In genomic region chr19:7294098-7294876, GRCm38 (mm10) we compare ENCODE assay signal across 10 mouse cellular contexts. TPM values are rescaled to one million over a fixed set of nuclear protein-coding genes. Genes with fewer than 3 reads are reported as not detected.
DNase-seq lines count a peak whose midpoint lies in the region; ATAC-seq and TF ChIP-seq lines count a peak whose summit lies in the region.
"Had no signal": no experiment of that assay in that cellular context is flagged by ENCODE, and none has a peak within 500 bp of the region (broad histone marks: within the 10 kb centered on the region; RNA-seq: fewer than 3 reads in every experiment).

No protein-coding gene starts in this region.

- no peak overlapping the region for H3K9ac ChIP-seq in heart, embryonic 11.5 days (ENCODE audit: low read depth, low read length)
- no peak overlapping the region for H3K9ac ChIP-seq in neural tube, embryonic 12.5 days
- no peak overlapping the region for H3K9ac ChIP-seq in neural tube, embryonic 15.5 days (replicated peaks)
- peak overlapping the region; percentile 54; the same call in 1 of the 2 replicates for H3K9ac ChIP-seq in stomach, postnatal 0 days (ENCODE audit: low read length)
- H3K9ac ChIP-seq in forebrain, embryonic 14.5 days (ENCODE audit: low read length): no peak overlapping the region
- H3K9ac ChIP-seq: forebrain, embryonic 15.5 days had no signal

- H3K36me3 ChIP-seq in heart, embryonic 11.5 days (ENCODE audit: control insufficient read depth, insufficient read depth, low read length): peaks cover 2% of the 10 kb centered on the region; the same call in 1 of the 2 replicates
- H3K36me3 ChIP-seq in neural tube, embryonic 12.5 days: peaks cover 21% of the 10 kb centered on the region
- H3K36me3 ChIP-seq in neural tube, embryonic 15.5 days: no peaks in the 10 kb centered on the region; the same call in 1 of the 2 replicates
- H3K36me3 ChIP-seq in stomach, postnatal 0 days (ENCODE audit: control insufficient read depth, insufficient read depth, low read length): no peaks in the 10 kb centered on the region; the same call in 1 of the 2 replicates
- peaks cover 13% of the 10 kb centered on the region for H3K36me3 ChIP-seq in forebrain, embryonic 14.5 days (ENCODE audit: control insufficient read depth, insufficient read depth, low read length)

- no peaks in the 10 kb centered on the region for H3K27me3 ChIP-seq in heart, embryonic 11.5 days (ENCODE audit: control insufficient read depth, insufficient read depth, low read length)
- H3K27me3 ChIP-seq in neural tube, embryonic 12.5 days (replicated peaks): no peaks in the 10 kb centered on the region
- H3K27me3 ChIP-seq in neural tube, embryonic 15.5 days (replicated peaks): no peaks in the 10 kb centered on the region
- no peaks in the 10 kb centered on the region for H3K27me3 ChIP-seq in stomach, postnatal 0 days (ENCODE audit: control insufficient read depth, insufficient read depth, low read length)
- H3K27me3 ChIP-seq in forebrain, embryonic 14.5 days (replicated peaks; ENCODE audit: control insufficient read depth, insufficient read depth, low read length): no peaks in the 10 kb centered on the region
- H3K27me3 ChIP-seq: forebrain, embryonic 15.5 days had no signal

- peak overlapping the region; percentile 17; the same call in 1 of the 2 replicates for H3K4me3 ChIP-seq in heart, embryonic 11.5 days (ENCODE audit: low read depth, low read length)
- H3K4me3 ChIP-seq in neural tube, embryonic 12.5 days: no peak overlapping the region
- no peak overlapping the region for H3K4me3 ChIP-seq in neural tube, embryonic 15.5 days (replicated peaks)
- H3K4me3 ChIP-seq in stomach, postnatal 0 days (ENCODE audit: low read depth, low read length): peak overlapping the region; percentile 12
- no peak overlapping the region for H3K4me3 ChIP-seq in forebrain, embryonic 14.5 days (ENCODE audit: low read depth, low read length)
- H3K4me3 ChIP-seq: forebrain, embryonic 15.5 days; myocyte had no signal

- H3K4me2 ChIP-seq in heart, embryonic 11.5 days: peak overlapping the region; percentile 54; the same call in 1 of the 2 replicates
- H3K4me2 ChIP-seq in neural tube, embryonic 12.5 days (replicated peaks): 0 out of 2 replicates have a peak overlapping the region, but pooled peaks have one; percentile 2
- no peak overlapping the region for H3K4me2 ChIP-seq in neural tube, embryonic 15.5 days
- H3K4me2 ChIP-seq in stomach, postnatal 0 days (replicated peaks; ENCODE audit: low read depth): peak overlapping the region; percentile 51
- no peak overlapping the region for H3K4me2 ChIP-seq in forebrain, embryonic 14.5 days (ENCODE audit: low read length)
- H3K4me2 ChIP-seq: forebrain, embryonic 15.5 days had no signal

- DNase-seq in heart, adult 9 months (ENCODE audit: low spot score in 2 of 2): no peak
- DNase-seq in kidney, postnatal 36 days: peak; percentile 35 to 63
- peak; percentile 58 for DNase-seq in stomach, postnatal 0 days (ENCODE audit: low spot score)
- no peak for DNase-seq in cerebellum, adult 11 months
- no peak for DNase-seq in forebrain, embryonic 14.5 days (ENCODE audit: low spot score)

- H3K9me3 ChIP-seq in heart, embryonic 11.5 days (replicated peaks; ENCODE audit: control insufficient read depth, low read length): no peaks in the 10 kb centered on the region
- H3K9me3 ChIP-seq in neural tube, embryonic 12.5 days: no peaks in the 10 kb centered on the region
- no peaks in the 10 kb centered on the region for H3K9me3 ChIP-seq in neural tube, embryonic 15.5 days (replicated peaks)
- H3K9me3 ChIP-seq in stomach, postnatal 0 days (ENCODE audit: control insufficient read depth, low read length): no peaks in the 10 kb centered on the region
- H3K9me3 ChIP-seq in forebrain, embryonic 14.5 days (replicated peaks; ENCODE audit: control insufficient read depth, low read length): no peaks in the 10 kb centered on the region
- H3K9me3 ChIP-seq: forebrain, embryonic 15.5 days had no signal

- no peak for TF ChIP-seq EP300 in stomach, postnatal 0 days (optimal IDR thresholded peaks at IDR 0.05)

- no peak overlapping the region for H3K27ac ChIP-seq in heart, embryonic 11.5 days (ENCODE audit: low read depth, low read length)
- H3K27ac ChIP-seq in neural tube, embryonic 12.5 days: no peak overlapping the region
- H3K27ac ChIP-seq in neural tube, embryonic 15.5 days (replicated peaks): no peak overlapping the region
- H3K27ac ChIP-seq in stomach, postnatal 0 days (replicated peaks): peak overlapping the region; percentile 91
- no peak overlapping the region for H3K27ac ChIP-seq in forebrain, embryonic 14.5 days (ENCODE audit: low read depth, low read length)
- H3K27ac ChIP-seq: forebrain, embryonic 15.5 days had no signal

- 54% methylated on average over 8 of the region's 8 CpGs for WGBS in heart, embryonic 11.5 days (ENCODE audit: insufficient replicate concordance)
- WGBS in neural tube, embryonic 12.5 days: 63% methylated on average over 8 of the region's 8 CpGs
- WGBS in neural tube, embryonic 15.5 days: 66% methylated on average over 8 of the region's 8 CpGs
- 59% methylated on average over 8 of the region's 8 CpGs for WGBS in stomach, postnatal 0 days
- WGBS in forebrain, embryonic 14.5 days: 76% methylated on average over 8 of the region's 8 CpGs

- no peak for ATAC-seq in heart, embryonic 11.5 days (replicated peaks; ENCODE audit: insufficient number of reproducible peaks, low FRiP score, low TSS enrichment)
- ATAC-seq in neural tube, embryonic 12.5 days (ENCODE audit: low FRiP score, low read depth): no peak
- ATAC-seq in neural tube, embryonic 15.5 days (ENCODE audit: low FRiP score): no peak
- ATAC-seq in stomach, postnatal 0 days (ENCODE audit: low FRiP score, low TSS enrichment): peak; percentile 52
- ATAC-seq in forebrain, embryonic 14.5 days: no peak
- ATAC-seq: forebrain, embryonic 15.5 days had no signal

- TF ChIP-seq CTCF in stomach, postnatal 0 days (IDR thresholded peaks at IDR 0.05; ENCODE audit: low read depth): no peak

- peaks cover 49% of the 10 kb centered on the region for H3K4me1 ChIP-seq in heart, embryonic 11.5 days (ENCODE audit: control insufficient read depth, insufficient read depth, low read length)
- H3K4me1 ChIP-seq in neural tube, embryonic 12.5 days: peaks cover 20% of the 10 kb centered on the region
- H3K4me1 ChIP-seq in neural tube, embryonic 15.5 days: peaks cover 28% of the 10 kb centered on the region
- H3K4me1 ChIP-seq in stomach, postnatal 0 days (replicated peaks; ENCODE audit: control insufficient read depth, insufficient read depth): peaks cover 4% of the 10 kb centered on the region
- H3K4me1 ChIP-seq in forebrain, embryonic 14.5 days (ENCODE audit: control insufficient read depth, insufficient read depth, low read length): peaks cover 4% of the 10 kb centered on the region; the same call in 1 of the 2 replicates

RNA-seq across cellular contexts. Expression of gene Rcor2, which starts 27.2 kb away (rescaled TPM):
- 8.4 and 9.5 TPM in 2 replicates for polyA plus RNA-seq in heart, embryonic 11.5 days (2014; fragmentation: Nextera tagmentation; extraction: Ambion mirVana)
- polyA plus RNA-seq in neural tube, embryonic 12.5 days (2016; fragmentation: Nextera tagmentation; extraction: Ambion mirVana): 75.5 and 84.8 TPM in 2 replicates
- 14.8 and 15.3 TPM in 2 replicates for polyA plus RNA-seq in neural tube, embryonic 15.5 days (2015; fragmentation: Nextera tagmentation; extraction: Ambion mirVana)
- 2.2 and 2.4 TPM in 2 replicates for polyA plus RNA-seq in stomach, postnatal 0 days (2015; fragmentation: Nextera tagmentation; extraction: Ambion mirVana)
- 36.2 and 36.6 TPM in 2 replicates for polyA plus RNA-seq in forebrain, embryonic 14.5 days (2014; fragmentation: Nextera tagmentation; extraction: Ambion mirVana)

RNA-seq across cellular contexts. Expression of gene Mark2, which starts 47.4 kb away (rescaled TPM):
- polyA plus RNA-seq in heart, embryonic 11.5 days (2014; fragmentation: Nextera tagmentation; extraction: Ambion mirVana): 34.5 and 35.0 TPM in 2 replicates
- 62.3 and 72.0 TPM in 2 replicates for polyA plus RNA-seq in neural tube, embryonic 12.5 days (2016; fragmentation: Nextera tagmentation; extraction: Ambion mirVana)
- polyA plus RNA-seq in neural tube, embryonic 15.5 days (2015; fragmentation: Nextera tagmentation; extraction: Ambion mirVana): 47.4 and 51.9 TPM in 2 replicates
- 44.7 and 56.0 TPM in 2 replicates for polyA plus RNA-seq in stomach, postnatal 0 days (2015; fragmentation: Nextera tagmentation; extraction: Ambion mirVana)
- polyA plus RNA-seq in forebrain, embryonic 14.5 days (2014; fragmentation: Nextera tagmentation; extraction: Ambion mirVana): 32.6 and 38.6 TPM in 2 replicates

RNA-seq across cellular contexts. Expression of gene Naa40, which starts 53.3 kb away (rescaled TPM):
- 62.1 and 68.6 TPM in 2 replicates for polyA plus RNA-seq in heart, embryonic 11.5 days (2014; fragmentation: Nextera tagmentation; extraction: Ambion mirVana)
- polyA plus RNA-seq in neural tube, embryonic 12.5 days (2016; fragmentation: Nextera tagmentation; extraction: Ambion mirVana): 74.0 and 76.0 TPM in 2 replicates
- polyA plus RNA-seq in neural tube, embryonic 15.5 days (2015; fragmentation: Nextera tagmentation; extraction: Ambion mirVana): 59.6 and 61.3 TPM in 2 replicates
- polyA plus RNA-seq in stomach, postnatal 0 days (2015; fragmentation: Nextera tagmentation; extraction: Ambion mirVana): 20.1 and 20.5 TPM in 2 replicates
- polyA plus RNA-seq in forebrain, embryonic 14.5 days (2014; fragmentation: Nextera tagmentation; extraction: Ambion mirVana): 62.7 and 69.6 TPM in 2 replicates

Comparison
In these comparisons a context has a peak if more than half of its experiments do, and no peak if none do; other contexts are left out.
1. H3K4me2 ChIP-seq: peak in heart, embryonic 11.5 days (single experiment), neural tube, embryonic 12.5 days (single experiment) and stomach, postnatal 0 days (single experiment); none in neural tube, embryonic 15.5 days (single experiment) and forebrain, embryonic 14.5 days (single experiment).
2. H3K4me3 ChIP-seq: peak in heart, embryonic 11.5 days (single experiment) and stomach, postnatal 0 days (single experiment); none in neural tube, embryonic 12.5 days (single experiment), neural tube, embryonic 15.5 days (single experiment) and forebrain, embryonic 14.5 days (single experiment).
3. DNase-seq: peak in kidney, postnatal 36 days (2 of 2) and stomach, postnatal 0 days (single experiment); none in heart, adult 9 months (0 of 2), cerebellum, adult 11 months (single experiment) and forebrain, embryonic 14.5 days (single experiment).